Mouse (Mus musculus) embryonic facial prominence, embryonic 11.5 days (tissue): ENCODE measurements at regions not wholly inside any gene's neighbourhood (a gene's known extent, or its start where the extent isn't known, plus 50 kb on each side); places are given as distances from the start of the nearest gene placed in this dataset.

Experiments used
- ATAC-seq: fragments of 200-750 bp; cut with Nextera tagmentation; replicated peaks from 2 replicates; pipeline ENCODE4 v1.8.0; 2017; ENCODE audit warnings: low read depth; ENCODE audit not compliant: insufficient number of reproducible peaks, low FRiP score, low TSS enrichment
- DNase-seq: peaks from one replicate; pipeline ENCODE4 v3.0.0-alpha.2; 2015; ENCODE audit warnings: low spot score
- H3K27ac ChIP-seq: fragments of 300-500 bp; sonication (generic); replicated peaks from 2 replicates; pipeline ENCODE4 v1.5.1; 2014; ENCODE audit warnings: mild to moderate bottlenecking, low read depth, low read length, control low read depth
- H3K27me3 ChIP-seq: fragments of 300-500 bp; sonication (generic); 2 replicates; pipeline ENCODE4 v1.6.1; 2014; ENCODE audit warnings: mild to moderate bottlenecking, low read length, moderate library complexity, mixed read lengths; ENCODE audit not compliant: control insufficient read depth, insufficient read depth
- H3K36me3 ChIP-seq: fragments of 300-500 bp; sonication (generic); replicated peaks from 2 replicates; pipeline ENCODE4 v1.6.1; 2014; ENCODE audit warnings: low read depth, mild to moderate bottlenecking, low read length, moderate library complexity, mixed read lengths; ENCODE audit not compliant: control insufficient read depth, insufficient read depth
- H3K4me1 ChIP-seq: fragments of 300-500 bp; sonication (generic); 2 replicates; pipeline ENCODE4 v1.6.1; 2014; ENCODE audit warnings: low read length, mixed read lengths; ENCODE audit not compliant: control insufficient read depth, insufficient read depth
- H3K4me2 ChIP-seq: fragments of 300-500 bp; sonication (generic); 2 replicates; pipeline ENCODE4 v1.6.1; 2014; ENCODE audit warnings: low read depth, mild to moderate bottlenecking, control low read depth, low read length, moderate library complexity
- H3K4me3 ChIP-seq: fragments of 300-500 bp; sonication (generic); 2 replicates; pipeline ENCODE4 v1.5.1; 2014; ENCODE audit warnings: low read depth, low read length, control low read depth
- H3K9ac ChIP-seq: fragments of 300-500 bp; sonication (generic); replicated peaks from 2 replicates; pipeline ENCODE4 v1.6.1; 2014; ENCODE audit warnings: mild to moderate bottlenecking, control low read depth, low read length
- H3K9me3 ChIP-seq: fragments of 300-500 bp; sonication (generic); replicated peaks from 2 replicates; pipeline ENCODE4 v1.6.1; 2016; ENCODE audit warnings: mild to moderate bottlenecking, low read length, inconsistent platforms, mixed read lengths; ENCODE audit not compliant: control insufficient read depth
- WGBS: fragments of 180-500 bp; shearing (Covaris S2); extraction: QIAGEN DNeasy Blood & Tissue Kit; methylation state at CpG from one replicate; pipeline ENCODE4 v1.1.7; 2014; 5-methylcytosine and 5-hydroxymethylcytosine counted together

- no peaks in the 10 kb centered on the region for H3K9me3 ChIP-seq
- no peaks in the 10 kb centered on the region for H3K36me3 ChIP-seq
- no peak overlapping the region for H3K4me3 ChIP-seq
- H3K9ac ChIP-seq: no peak overlapping the region
- no peaks in the 10 kb centered on the region for H3K4me1 ChIP-seq
- H3K27me3 ChIP-seq: no peaks in the 10 kb centered on the region
- no peak overlapping the region for H3K4me2 ChIP-seq
- DNase-seq (no peak), ATAC-seq (no peak)
- H3K27ac ChIP-seq: no peak overlapping the region
- 79% methylated on average over 2 of the region's 2 CpGs for WGBS
These were observed 89.6 kb upstream of the Bmp2 start for GRCm38 (mm10) chr2:133462378-133462777.

DNA sequence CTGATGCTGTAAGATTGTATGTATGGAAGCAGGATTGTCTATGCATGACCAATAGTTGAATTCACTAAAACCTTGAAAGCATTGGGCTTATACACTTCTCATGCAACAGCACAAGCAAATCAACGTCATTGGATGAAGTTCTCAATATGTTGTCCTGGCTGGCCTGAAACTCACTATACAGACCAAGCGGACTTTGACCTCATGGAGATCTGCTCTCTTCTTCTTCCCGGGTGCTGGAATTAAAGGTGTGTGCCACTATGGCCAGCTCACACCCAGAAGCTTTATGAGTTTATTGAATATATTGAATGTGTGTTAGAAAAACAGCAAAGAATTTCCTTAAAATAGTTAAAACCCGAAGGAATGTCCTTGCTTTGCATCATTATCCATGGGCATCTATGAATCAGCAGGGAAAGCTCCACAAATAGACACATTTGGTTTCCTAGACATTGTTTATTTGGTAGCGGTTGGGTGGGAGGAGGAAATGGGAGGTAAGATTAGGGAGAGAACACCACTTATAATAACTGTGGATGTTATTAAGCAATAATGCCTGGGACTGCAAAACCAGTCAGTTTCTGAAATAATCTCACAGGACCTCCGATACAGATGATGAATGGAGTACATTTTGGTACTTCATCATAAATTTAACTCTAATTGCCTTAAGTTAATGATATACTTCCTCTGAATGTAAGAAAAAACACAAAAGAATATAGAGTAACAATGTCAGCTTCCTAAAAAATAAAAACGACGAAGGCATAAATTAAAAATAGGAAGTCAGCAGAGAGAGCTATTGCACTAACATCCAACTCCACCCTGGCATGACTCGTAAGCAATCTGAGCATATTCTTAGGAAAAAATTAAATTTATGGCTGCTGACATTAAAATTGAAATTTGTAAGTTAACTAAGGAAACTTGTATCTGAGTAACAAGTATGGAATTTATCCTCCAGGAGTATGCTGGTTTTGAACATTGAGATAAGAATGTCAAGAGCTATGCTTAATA lies 84.5 kb upstream of the Bmp2 start:
- 86% methylated on average over 9 of the region's 9 CpGs for WGBS
- Histone ChIP-seq H3K9ac (no peak overlapping the region), H3K9me3 (no peaks in the 10 kb centered on the region), H3K36me3 (no peaks in the 10 kb centered on the region), H3K27me3 (no peaks in the 10 kb centered on the region), H3K27ac (no peak overlapping the region), H3K4me2 (no peak overlapping the region), H3K4me1 (no peaks in the 10 kb centered on the region), H3K4me3 (no peak overlapping the region)
- ATAC-seq: no peak
- no peak for DNase-seq

- Histone ChIP-seq H3K4me1 (no peaks in the 10 kb centered on the region), H3K4me2 (no peak overlapping the region), H3K27ac (no peak overlapping the region), H3K27me3 (no peaks in the 10 kb centered on the region), H3K9me3 (no peaks in the 10 kb centered on the region), H3K9ac (no peak overlapping the region), H3K4me3 (no peak overlapping the region), H3K36me3 (no peaks in the 10 kb centered on the region)
- DNase-seq (no peak), ATAC-seq (no peak)
- 66% methylated on average over 5 of the region's 5 CpGs for WGBS
These were observed 78.8 kb upstream of the Bmp2 start for GRCm38 (mm10) chr2:133472966-133473744.

- 79% methylated on average over 1 of the region's 1 CpGs for WGBS
- no peaks in the 10 kb centered on the region for H3K4me1 ChIP-seq
- H3K27me3 ChIP-seq: no peaks in the 10 kb centered on the region
- H3K4me2 ChIP-seq: no peak overlapping the region
- no peak for DNase-seq
- ATAC-seq: no peak
- no peak overlapping the region for H3K27ac ChIP-seq
- no peak overlapping the region for H3K9ac ChIP-seq
- H3K36me3 ChIP-seq: no peaks in the 10 kb centered on the region
- H3K9me3 ChIP-seq: no peaks in the 10 kb centered on the region
- no peak overlapping the region for H3K4me3 ChIP-seq
These were observed 77.8 kb upstream of the Bmp2 start for GRCm38 (mm10) chr2:133474174-133474573.

GRCm38 (mm10) chr2:133480870-133481269 lies 71.1 kb upstream of the Bmp2 start:
- DNase-seq: no peak
- 75% methylated on average over 3 of the region's 3 CpGs for WGBS
- no peak overlapping the region for H3K9ac ChIP-seq

DNA sequence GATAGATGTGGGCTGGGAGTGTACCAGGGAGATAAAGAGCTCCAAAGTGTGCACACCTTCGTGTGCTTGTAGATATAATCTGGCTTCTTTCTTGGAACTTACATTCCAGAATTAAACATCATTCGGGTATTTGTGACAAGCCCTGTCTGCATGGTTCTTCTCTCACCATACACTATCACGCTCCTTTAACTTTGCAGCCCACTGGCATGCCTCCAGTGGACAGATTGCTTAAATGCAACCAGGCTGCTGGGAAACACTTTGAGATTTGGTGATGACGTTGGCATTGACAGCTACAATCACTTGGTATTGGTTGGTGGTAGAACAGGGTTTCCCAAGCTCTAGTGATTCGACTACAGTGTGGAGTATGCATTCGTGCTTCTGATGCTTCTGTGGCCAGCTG lies 70.7 kb upstream of the Bmp2 start:
- Histone ChIP-seq H3K4me3 (no peak overlapping the region), H3K27me3 (no peaks in the 10 kb centered on the region), H3K4me2 (no peak overlapping the region), H3K9ac (no peak overlapping the region), H3K27ac (no peak overlapping the region), H3K4me1 (no peaks in the 10 kb centered on the region), H3K9me3 (no peaks in the 10 kb centered on the region), H3K36me3 (no peaks in the 10 kb centered on the region)
- ATAC-seq (no peak), DNase-seq (no peak)
- 85% methylated on average over 6 of the region's 6 CpGs for WGBS

More at GRCm38 (mm10) chr2:133480870-133481269, 71.1 kb upstream of the Bmp2 start:
- Histone ChIP-seq H3K27ac (no peak overlapping the region), H3K4me2 (no peak overlapping the region), H3K9me3 (no peaks in the 10 kb centered on the region), H3K4me3 (no peak overlapping the region), H3K27me3 (no peaks in the 10 kb centered on the region), H3K4me1 (no peaks in the 10 kb centered on the region), H3K36me3 (no peaks in the 10 kb centered on the region)
- no peak for ATAC-seq

- Histone ChIP-seq H3K9me3 (no peaks in the 10 kb centered on the region), H3K4me2 (no peak overlapping the region), H3K4me1 (no peaks in the 10 kb centered on the region), H3K4me3 (no peak overlapping the region), H3K27me3 (no peaks in the 10 kb centered on the region), H3K36me3 (no peaks in the 10 kb centered on the region), H3K9ac (no peak overlapping the region), H3K27ac (no peak overlapping the region)
- DNase-seq (no peak), ATAC-seq (no peak)
- 96% methylated on average over 3 of the region's 3 CpGs for WGBS
These were observed 70.2 kb upstream of the Bmp2 start for GRCm38 (mm10) chr2:133481785-133482184.

DNA sequence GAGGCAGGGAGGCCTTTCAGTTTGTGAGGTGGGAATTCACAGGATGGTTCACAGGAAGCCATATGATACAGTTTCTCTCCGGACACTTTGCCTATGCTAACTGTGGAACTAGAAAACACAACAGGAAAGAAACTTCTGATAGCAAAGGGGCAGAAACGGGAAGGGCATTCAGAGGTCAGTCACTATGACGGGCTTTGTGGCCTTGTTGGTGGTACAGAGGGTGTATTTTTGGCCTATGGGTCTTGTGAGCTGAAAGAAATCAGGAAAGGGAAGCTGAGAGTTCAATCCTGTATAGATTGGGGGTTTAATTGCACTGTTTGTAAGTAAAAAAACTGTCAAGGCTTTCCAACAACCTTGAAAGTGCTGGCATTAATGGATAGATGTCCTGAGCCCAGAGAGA lies 56.5 kb upstream of the Bmp2 start:
- WGBS: 68% methylated on average over 3 of the region's 3 CpGs
- no peaks in the 10 kb centered on the region for H3K9me3 ChIP-seq
- no peak overlapping the region for H3K9ac ChIP-seq
- ATAC-seq (no peak), DNase-seq (no peak)
- H3K27ac ChIP-seq: no peak overlapping the region
- no peaks in the 10 kb centered on the region for H3K4me1 ChIP-seq
- no peak overlapping the region for H3K4me2 ChIP-seq
- H3K27me3 ChIP-seq: no peaks in the 10 kb centered on the region
- H3K4me3 ChIP-seq: no peak overlapping the region
- no peaks in the 10 kb centered on the region for H3K36me3 ChIP-seq
